In the genomic region with DNA sequence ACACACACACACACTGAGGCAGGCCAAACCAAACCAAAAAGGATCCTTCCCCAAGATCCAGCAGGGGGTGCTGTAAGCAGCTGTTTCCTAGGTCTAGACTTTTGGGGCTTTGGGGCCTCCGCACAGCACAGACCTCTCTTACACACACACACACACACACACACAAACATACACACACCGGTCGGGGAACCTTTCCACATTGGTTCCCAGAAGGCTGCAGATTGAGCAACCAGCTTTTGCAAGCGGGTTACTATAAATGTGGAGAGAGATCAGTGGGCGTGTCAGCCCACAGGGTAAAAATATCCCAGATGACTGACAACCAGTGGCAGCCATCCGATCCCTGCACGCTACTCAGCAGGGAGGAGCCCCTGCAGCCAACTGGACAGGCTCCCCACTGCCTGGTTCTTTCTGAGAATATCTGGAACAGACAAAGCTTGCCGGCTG, we compare ENCODE assay signal across 8 mouse cellular contexts.
DNase-seq lines count a peak whose midpoint lies in the region; ATAC-seq and TF ChIP-seq lines count a peak whose summit lies in the region.

No protein-coding gene starts in this region.

- H3K4me2 ChIP-seq in embryonic facial prominence, embryonic 11.5 days (ENCODE audit: low read depth, low read length) = no peak overlapping the region
- H3K4me2 ChIP-seq in liver, embryonic 12.5 days = peak overlapping the region; percentile 46

- peaks cover 13% of the 10 kb centered on the region for H3K36me3 ChIP-seq in E14TG2a.4 (ENCODE audit: insufficient read depth, low read length)
- H3K36me3 ChIP-seq in embryonic facial prominence, embryonic 11.5 days (replicated peaks; ENCODE audit: control insufficient read depth, insufficient read depth, low read depth, low read length) = no peaks in the 10 kb centered on the region
- H3K36me3 ChIP-seq in heart, adult 2 months (ENCODE audit: control insufficient read depth, insufficient read depth, low read length) = no peaks in the 10 kb centered on the region
- H3K36me3 ChIP-seq in liver, embryonic 12.5 days = peaks cover 18% of the 10 kb centered on the region

- H3K27me3 ChIP-seq in E14TG2a.4 (ENCODE audit: insufficient read depth, low read length) = peaks cover 12% of the 10 kb centered on the region
- no peaks in the 10 kb centered on the region for H3K27me3 ChIP-seq in embryonic facial prominence, embryonic 11.5 days (ENCODE audit: control insufficient read depth, insufficient read depth, low read length)
- H3K27me3 ChIP-seq in heart, adult 2 months (ENCODE audit: control insufficient read depth, insufficient read depth, low read length) = no peaks in the 10 kb centered on the region
- H3K27me3 ChIP-seq in liver, embryonic 12.5 days (replicated peaks) = 0 out of 2 replicates have a peak, but pooled peaks cover 8% of the 10 kb centered on the region

- intact Hi-C loops in heart, adult 2 months (cut with DNase I) = loop anchor here (1.0 to 5.0 kb wide), 2 partner anchors 69 to 95 kb away; a partner anchor contains a TSS

- peak; percentile 57 to 59 for DNase-seq in adrenal gland, adult 18-20 months (ENCODE audit: low spot score in 2 of 2)
- peak; percentile 74 for DNase-seq in embryonic facial prominence, embryonic 11.5 days (ENCODE audit: low spot score)
- peak; percentile 79 to 91 for DNase-seq in heart, adult 2 months
- DNase-seq in kidney, postnatal 10 days = peak; percentile 72
- peak; percentile 68 for DNase-seq in thymus, postnatal 4 days

- H3K4me3 ChIP-seq in E14TG2a.4 (replicated peaks; ENCODE audit: low read length) = no peak overlapping the region
- no peak overlapping the region for H3K4me3 ChIP-seq in embryonic facial prominence, embryonic 11.5 days (ENCODE audit: low read depth, low read length)
- no peak overlapping the region for H3K4me3 ChIP-seq in heart, adult 2 months
- H3K4me3 ChIP-seq in liver, embryonic 12.5 days = no peak overlapping the region

- H3K27ac ChIP-seq in embryonic facial prominence, embryonic 11.5 days (replicated peaks; ENCODE audit: low read depth, low read length) = no peak overlapping the region
- H3K27ac ChIP-seq in heart, adult 2 months = peak overlapping the region; percentile 67
- H3K27ac ChIP-seq in liver, embryonic 12.5 days = no peak overlapping the region

- 24% methylated on average over 8 of the region's 8 CpGs for WGBS in embryonic facial prominence, embryonic 11.5 days
- 1% methylated on average over 8 of the region's 8 CpGs for WGBS in heart, adult 2 months
- WGBS in liver, embryonic 12.5 days (ENCODE audit: insufficient replicate concordance) = 7% methylated on average over 8 of the region's 8 CpGs

- peaks cover 55% of the 10 kb centered on the region for H3K4me1 ChIP-seq in E14TG2a.4 (replicated peaks; ENCODE audit: low read depth, low read length)
- no peaks in the 10 kb centered on the region; the same call in 1 of the 2 replicates for H3K4me1 ChIP-seq in embryonic facial prominence, embryonic 11.5 days (ENCODE audit: control insufficient read depth, insufficient read depth, low read length)
- H3K4me1 ChIP-seq in heart, adult 2 months (ENCODE audit: control insufficient read depth, insufficient read depth, low read length) = peaks cover 10% of the 10 kb centered on the region
- peaks cover 42% of the 10 kb centered on the region for H3K4me1 ChIP-seq in liver, embryonic 12.5 days

- no peak; the same call in 1 of the 2 replicates for TF ChIP-seq EP300 in heart, adult 2 months (IDR thresholded peaks at IDR 0.05; ENCODE audit: insufficient read depth, low read depth, low read length)

- H3K79me2 ChIP-seq in heart, adult 2 months (replicated peaks; ENCODE audit: control insufficient read depth, insufficient read depth, low read length) = no peaks in the 10 kb centered on the region

- peak; percentile 45 for TF ChIP-seq CTCF in E14TG2a.4 (conservative IDR thresholded peaks at IDR 0.05; ENCODE audit: low read length)
- peak; percentile 61 for TF ChIP-seq CTCF in heart, adult 2 months (IDR thresholded peaks at IDR 0.05)

- H3K9ac ChIP-seq in embryonic facial prominence, embryonic 11.5 days (replicated peaks; ENCODE audit: low read length) = no peak overlapping the region
- H3K9ac ChIP-seq in heart, adult 2 months (ENCODE audit: low read depth, low read length) = no peak overlapping the region; the same call in 1 of the 2 replicates
- no peak overlapping the region for H3K9ac ChIP-seq in liver, embryonic 12.5 days

- no peak for TF ChIP-seq POLR2A in heart, adult 2 months (IDR thresholded peaks at IDR 0.05; ENCODE audit: insufficient read depth, low read depth, low read length)

- ATAC-seq in embryonic facial prominence, embryonic 11.5 days (replicated peaks; ENCODE audit: insufficient number of reproducible peaks, low FRiP score, low TSS enrichment, low read depth) = no peak; the same call in 1 of the 2 replicates
- peak; percentile 55 for ATAC-seq in liver, embryonic 12.5 days
- ATAC-seq in neutrophil, adult 5-6 weeks (ENCODE audit: extremely low read depth, insufficient number of reproducible peaks, low FRiP score, poor library complexity, severe bottlenecking) = peak; percentile 42; the same call in 1 of the 2 replicates

- no peaks in the 10 kb centered on the region for H3K9me3 ChIP-seq in E14TG2a.4 (ENCODE audit: low read length)
- H3K9me3 ChIP-seq in embryonic facial prominence, embryonic 11.5 days (replicated peaks; ENCODE audit: control insufficient read depth, low read length) = no peaks in the 10 kb centered on the region
- no peaks in the 10 kb centered on the region for H3K9me3 ChIP-seq in liver, embryonic 12.5 days (replicated peaks)
